Mouse (Mus musculus) bone marrow macrophage, adult 2 months (primary cell): ENCODE data around the gene Commd1.

Source experiments
- CTCF ChIP-seq: IDR thresholded peaks from 2 replicates; pipeline ENCODE4 v1.5.1; 2012; ENCODE audit warnings: low read depth, mild to moderate bottlenecking, low read length, moderate library complexity
- POLR2A ChIP-seq: IDR thresholded peaks from 2 replicates; pipeline ENCODE4 v1.6.1; 2012; ENCODE audit warnings: mild to moderate bottlenecking, low read depth, low read length, borderline replicate concordance

GRCm38 (mm10) chr11:22978711-22979110, 3.5 kb downstream of the Commd1 start:
- TF ChIP-seq POLR2A = no peak
- no peak for TF ChIP-seq CTCF
